ENCODE assay signal across 8 mouse cellular contexts in the genomic region with DNA sequence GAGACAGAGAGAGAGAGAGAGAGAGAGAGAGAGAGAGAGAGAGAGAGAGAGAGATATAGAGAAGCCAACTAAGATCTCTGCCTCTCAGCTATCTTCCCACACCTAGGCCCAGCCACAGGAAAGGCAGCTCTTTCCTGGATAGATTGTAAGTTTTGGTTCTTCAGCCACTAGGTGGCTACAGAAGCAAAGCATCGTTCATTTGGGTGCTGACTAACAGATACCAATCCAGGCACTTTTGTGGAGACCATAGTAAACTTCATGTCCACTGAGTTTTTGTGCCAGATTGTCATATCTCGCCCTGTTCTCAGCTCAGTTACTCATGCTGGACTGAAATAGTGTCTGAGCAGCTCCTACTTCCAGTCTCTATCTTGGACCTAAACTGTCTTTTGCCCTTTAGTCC. TPM values are rescaled to one million over a fixed set of nuclear protein-coding genes. Genes with fewer than 3 reads are reported as not detected.
A peak's percentile ranks its signal among the peaks of the same experiment; 100 is the strongest.
DNase-seq lines count a peak whose midpoint lies in the region; ATAC-seq and TF ChIP-seq lines count a peak whose summit lies in the region.

No protein-coding gene starts in this region.

- peak; percentile 95 for ATAC-seq in common myeloid progenitor, adult 5-6 weeks (replicated peaks; ENCODE audit: low read depth, poor library complexity, severe bottlenecking)
- ATAC-seq in intestine, postnatal 0 days: peak; percentile 64
- peak; percentile 85 for ATAC-seq in megakaryocyte-erythroid progenitor cell, adult 5-6 weeks (replicated peaks; ENCODE audit: low FRiP score, low TSS enrichment, poor library complexity, severe bottlenecking)

- 34% methylated on average over 2 of the region's 2 CpGs for WGBS in intestine, postnatal 0 days

- no peaks in the 10 kb centered on the region for H3K9me3 ChIP-seq in intestine, postnatal 0 days (ENCODE audit: control insufficient read depth)

- H3K4me1 ChIP-seq in intestine, postnatal 0 days (replicated peaks; ENCODE audit: control insufficient read depth, insufficient read depth, low read length): no peaks in the 10 kb centered on the region

- H3K36me3 ChIP-seq in intestine, postnatal 0 days (ENCODE audit: control insufficient read depth, insufficient read depth): peaks cover 47% of the 10 kb centered on the region

- TF ChIP-seq CTCF in intestine, postnatal 0 days (IDR thresholded peaks at IDR 0.05; ENCODE audit: low read depth): peak; percentile 86

- no peak overlapping the region for H3K4me3 ChIP-seq in intestine, postnatal 0 days (ENCODE audit: low read depth, low read length)

- H3K27me3 ChIP-seq in intestine, postnatal 0 days (replicated peaks; ENCODE audit: control insufficient read depth, insufficient read depth, low read length): no peaks in the 10 kb centered on the region

- no peak overlapping the region for H3K4me2 ChIP-seq in intestine, postnatal 0 days (replicated peaks; ENCODE audit: low read depth)

- DNase-seq in cerebellum, postnatal 14 days: peak; percentile 25 to 50
- DNase-seq in cerebellum, adult 9-11 months: no peak
- peak; percentile 15 for DNase-seq in ovary, adult 18-20 months (ENCODE audit: low spot score)
- no peak for DNase-seq in ovary, postnatal 14 days (ENCODE audit: low spot score)
- no peak for DNase-seq in gastrocnemius, postnatal 25 days

- no peak overlapping the region for H3K9ac ChIP-seq in intestine, postnatal 0 days (ENCODE audit: low read depth, low read length)

- H3K27ac ChIP-seq in intestine, postnatal 0 days (ENCODE audit: low read depth, low read length): no peak overlapping the region

RNA-seq across cellular contexts. Expression of a gene that starts 26.8 kb away (rescaled TPM):
- 16.2 and 17.2 TPM in 2 replicates for total RNA-seq in common myeloid progenitor, adult 5-6 weeks (2017)
- 68.0 and 75.2 TPM in 2 replicates for polyA plus RNA-seq in intestine, postnatal 0 days (2015; fragmentation: Nextera tagmentation; extraction: Ambion mirVana)
- 15.3 and 17.7 TPM in 2 replicates for total RNA-seq in megakaryocyte-erythroid progenitor cell, adult 5-6 weeks (2014; fragmentation: Nextera tagmentation)
- total RNA-seq in megakaryocyte-erythroid progenitor cell, adult 5-6 weeks (2017): 14.0 and 15.5 TPM in 2 replicates
- 10 to 100 TPM; 70.1 to 76.9 TPM for total RNA-seq in gastrocnemius, postnatal 25 days (2021)

RNA-seq across cellular contexts. Expression of a gene that starts 37.1 kb away (rescaled TPM):
- total RNA-seq in common myeloid progenitor, adult 5-6 weeks (2017): 68.8 and 74.6 TPM in 2 replicates
- polyA plus RNA-seq in intestine, postnatal 0 days (2015; fragmentation: Nextera tagmentation; extraction: Ambion mirVana): 63.1 and 64.3 TPM in 2 replicates
- total RNA-seq in megakaryocyte-erythroid progenitor cell, adult 5-6 weeks (2014; fragmentation: Nextera tagmentation): 28.4 and 31.9 TPM in 2 replicates
- 43.8 and 49.9 TPM in 2 replicates for total RNA-seq in megakaryocyte-erythroid progenitor cell, adult 5-6 weeks (2017)
- total RNA-seq in gastrocnemius, postnatal 25 days (2021): 10 to 100 TPM; 31.3 to 34.5 TPM

RNA-seq across cellular contexts. Expression of a gene that starts 44.1 kb away (rescaled TPM):
- 82.2 and 90.3 TPM in 2 replicates for total RNA-seq in common myeloid progenitor, adult 5-6 weeks (2017)
- polyA plus RNA-seq in intestine, postnatal 0 days (2015; fragmentation: Nextera tagmentation; extraction: Ambion mirVana): 10.2 and 11.6 TPM in 2 replicates
- total RNA-seq in megakaryocyte-erythroid progenitor cell, adult 5-6 weeks (2014; fragmentation: Nextera tagmentation): 72.1 and 80.1 TPM in 2 replicates
- 81.5 and 95.5 TPM in 2 replicates for total RNA-seq in megakaryocyte-erythroid progenitor cell, adult 5-6 weeks (2017)
- total RNA-seq in gastrocnemius, postnatal 25 days (2021): 1 to 10 TPM; 1.7 to 3.8 TPM

Comparison
In these comparisons a context has a peak if more than half of its experiments do, and no peak if none do; other contexts are left out.
1. DNase-seq: peak in cerebellum, postnatal 14 days (2 of 2) and ovary, adult 18-20 months (single experiment); none in cerebellum, adult 9-11 months (single experiment), ovary, postnatal 14 days (single experiment) and gastrocnemius, postnatal 25 days (single experiment).
2. RNA of a gene that starts 44.1 kb away (total RNA-seq): 82.2 to 90.3 TPM in common myeloid progenitor, adult 5-6 weeks and 72.1 to 95.5 TPM in megakaryocyte-erythroid progenitor cell, adult 5-6 weeks; 1.7 to 3.8 TPM in gastrocnemius, postnatal 25 days; every median in the first group is over 10 times any median in the second.
3. Peak in every context shown above with its lines, with median percentiles within 50 percentile points of each other: ATAC-seq.